Mouse (Mus musculus): ENCODE measurements at regions not wholly inside any gene's neighbourhood (a gene's known extent, or its start where the extent isn't known, plus 50 kb on each side); places are given as distances from the start of the nearest gene placed in this dataset.

- Histone ChIP-seq H3K4me1 (replicated peaks; ENCODE audit: control insufficient read depth, insufficient read depth, low read length) (no peaks in the 10 kb centered on the region), H3K9ac (ENCODE audit: low read length) (no peak overlapping the region), H3K36me3 (ENCODE audit: control insufficient read depth, insufficient read depth, low read length) (no peaks in the 10 kb centered on the region), H3K27me3 (ENCODE audit: control insufficient read depth, insufficient read depth, low read length) (no peaks in the 10 kb centered on the region), H3K27ac (ENCODE audit: low read depth, low read length) (no peak overlapping the region), H3K9me3 (ENCODE audit: control insufficient read depth, low read length) (no peaks in the 10 kb centered on the region), H3K4me2 (ENCODE audit: low read depth, low read length, severe bottlenecking) (no peak overlapping the region), H3K4me3 (ENCODE audit: low read depth, low read length) (no peak overlapping the region)
- DNase-seq (ENCODE audit: low spot score) = no peak
- no peak for ATAC-seq (replicated peaks; ENCODE audit: low FRiP score)
- 87% methylated on average over 3 of the region's 3 CpGs for whole genome bisulfite sequencing
Measured at GRCm38 (mm10) chr15:57572460-57572859, 95.0 kb upstream of the Slc22a22 start.

DNA sequence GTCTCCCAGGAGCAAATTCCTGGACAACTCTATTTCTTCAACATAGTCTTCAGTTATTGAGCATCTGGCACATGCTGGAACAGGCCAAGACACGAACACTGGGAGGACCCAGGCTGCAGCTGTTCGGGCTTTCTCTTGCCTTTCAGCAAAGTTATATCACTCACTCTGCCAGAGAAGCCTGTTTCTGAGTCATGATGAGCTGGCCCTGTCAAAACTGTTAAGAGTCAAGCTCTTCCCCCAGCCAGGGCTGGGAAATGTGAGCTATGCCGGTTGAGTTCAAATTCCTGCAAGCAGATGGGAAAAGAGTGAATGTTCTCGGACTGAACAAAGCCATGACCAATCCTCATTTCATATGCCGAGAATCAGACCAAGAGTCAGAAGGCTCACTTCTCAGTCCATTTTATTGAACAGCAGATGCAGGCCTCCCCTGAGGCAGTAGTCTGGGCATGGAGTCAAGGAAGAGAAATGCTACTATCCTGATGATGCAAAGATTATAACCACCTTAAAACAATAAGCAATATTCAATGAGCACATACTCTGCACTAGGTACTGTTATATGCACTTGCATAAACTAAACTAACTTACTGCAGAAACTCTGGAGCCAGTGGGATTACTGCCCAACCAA lies 90.7 kb upstream of the Slc22a22 start:
- no peaks in the 10 kb centered on the region for H3K9me3 ChIP-seq (ENCODE audit: control insufficient read depth, low read length)
- no peak overlapping the region for H3K4me2 ChIP-seq (ENCODE audit: low read depth, low read length, severe bottlenecking)
- H3K36me3 ChIP-seq (ENCODE audit: control insufficient read depth, insufficient read depth, low read length) = no peaks in the 10 kb centered on the region
- no peak overlapping the region for H3K27ac ChIP-seq (ENCODE audit: low read depth, low read length)
- no peaks in the 10 kb centered on the region for H3K27me3 ChIP-seq (ENCODE audit: control insufficient read depth, insufficient read depth, low read length)
- H3K4me1 ChIP-seq (replicated peaks; ENCODE audit: control insufficient read depth, insufficient read depth, low read length) = no peaks in the 10 kb centered on the region
- WGBS = 84% methylated on average over 5 of the region's 5 CpGs
- DNase-seq (ENCODE audit: low spot score) (no peak), ATAC-seq (replicated peaks; ENCODE audit: low FRiP score) (no peak)
- no peak overlapping the region for H3K9ac ChIP-seq (ENCODE audit: low read length)
- no peak overlapping the region for H3K4me3 ChIP-seq (ENCODE audit: low read depth, low read length)

- H3K9ac ChIP-seq (ENCODE audit: low read length) = no peak overlapping the region
- WGBS = 37% methylated on average over 2 of the region's 2 CpGs
- ATAC-seq (replicated peaks; ENCODE audit: low FRiP score) (no peak), DNase-seq (ENCODE audit: low spot score) (no peak)
- H3K4me3 ChIP-seq (ENCODE audit: low read depth, low read length) = no peak overlapping the region
- no peaks in the 10 kb centered on the region for H3K4me1 ChIP-seq (replicated peaks; ENCODE audit: control insufficient read depth, insufficient read depth, low read length)
- H3K4me2 ChIP-seq (ENCODE audit: low read depth, low read length, severe bottlenecking) = no peak overlapping the region
- no peaks in the 10 kb centered on the region for H3K9me3 ChIP-seq (ENCODE audit: control insufficient read depth, low read length)
- H3K27ac ChIP-seq (ENCODE audit: low read depth, low read length) = no peak overlapping the region
- H3K27me3 ChIP-seq (ENCODE audit: control insufficient read depth, insufficient read depth, low read length) = no peaks in the 10 kb centered on the region
- no peaks in the 10 kb centered on the region for H3K36me3 ChIP-seq (ENCODE audit: control insufficient read depth, insufficient read depth, low read length)
Measured at GRCm38 (mm10) chr15:57547154-57547553, 69.7 kb upstream of the Slc22a22 start.

DNA sequence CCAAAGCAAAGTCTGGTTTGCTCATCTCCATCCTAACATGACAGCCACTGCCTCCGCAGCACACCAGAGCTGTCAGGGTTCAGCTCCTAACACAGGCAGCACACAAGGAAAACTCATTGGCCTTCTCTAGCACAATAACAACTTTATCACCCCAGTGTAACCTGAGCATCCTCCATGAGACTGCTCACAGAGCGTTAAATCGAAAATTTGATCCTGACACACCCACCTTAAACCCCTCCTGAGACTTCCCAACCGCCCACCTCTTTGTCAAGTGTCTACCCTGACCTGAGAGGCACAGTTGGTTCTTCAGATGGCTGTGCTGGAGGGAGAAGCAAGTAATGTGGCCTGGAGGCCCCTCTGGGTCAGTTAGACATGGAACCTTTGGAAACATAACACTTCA lies 67.7 kb upstream of the Slc22a22 start:
- ATAC-seq (replicated peaks; ENCODE audit: low FRiP score) (no peak), DNase-seq (ENCODE audit: low spot score) (no peak)
- 78% methylated on average over 4 of the region's 4 CpGs for WGBS

DNA sequence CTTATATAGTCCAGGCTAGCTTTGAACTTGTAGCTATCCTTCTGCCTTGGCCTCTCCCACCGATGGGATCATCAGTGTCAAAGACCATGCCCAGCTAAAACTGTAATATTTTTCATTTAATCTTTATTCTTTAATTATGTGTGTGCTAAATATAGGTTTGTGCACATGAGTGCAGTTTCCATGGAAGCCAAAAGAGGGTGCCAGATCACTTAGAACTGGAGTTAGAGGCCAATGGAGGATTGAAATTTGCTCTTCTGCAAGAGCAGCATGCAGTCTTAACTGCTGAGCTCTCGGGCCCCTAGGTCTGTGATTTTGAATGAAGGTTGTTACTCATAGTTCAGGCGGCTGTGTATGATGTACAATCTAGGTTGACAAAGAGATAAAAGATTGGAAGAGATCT lies 66.6 kb upstream of the Slc22a22 start:
- H3K9me3 ChIP-seq (ENCODE audit: control insufficient read depth, low read length) = no peaks in the 10 kb centered on the region; the same call in 1 of the 2 replicates
- no peaks in the 10 kb centered on the region for H3K36me3 ChIP-seq (ENCODE audit: control insufficient read depth, insufficient read depth, low read length)
- DNase-seq (ENCODE audit: low spot score) = no peak
- 78% methylated on average over 3 of the region's 3 CpGs for WGBS
- H3K27ac ChIP-seq (ENCODE audit: low read depth, low read length) = no peak overlapping the region
- no peaks in the 10 kb centered on the region for H3K27me3 ChIP-seq (ENCODE audit: control insufficient read depth, insufficient read depth, low read length)
- no peak overlapping the region for H3K4me2 ChIP-seq (ENCODE audit: low read depth, low read length, severe bottlenecking)
- H3K4me1 ChIP-seq (replicated peaks; ENCODE audit: control insufficient read depth, insufficient read depth, low read length) = no peaks in the 10 kb centered on the region
- no peak overlapping the region for H3K4me3 ChIP-seq (ENCODE audit: low read depth, low read length)
- no peak overlapping the region for H3K9ac ChIP-seq (ENCODE audit: low read length)
- no peak for ATAC-seq (replicated peaks; ENCODE audit: low FRiP score)

More for the DNA sequence above, 67.7 kb upstream of the Slc22a22 start:
- Histone ChIP-seq H3K9ac (ENCODE audit: low read length) (no peak overlapping the region), H3K27ac (ENCODE audit: low read depth, low read length) (no peak overlapping the region), H3K4me1 (replicated peaks; ENCODE audit: control insufficient read depth, insufficient read depth, low read length) (no peaks in the 10 kb centered on the region), H3K36me3 (ENCODE audit: control insufficient read depth, insufficient read depth, low read length) (no peaks in the 10 kb centered on the region), H3K27me3 (ENCODE audit: control insufficient read depth, insufficient read depth, low read length) (no peaks in the 10 kb centered on the region), H3K4me3 (ENCODE audit: low read depth, low read length) (no peak overlapping the region), H3K9me3 (ENCODE audit: control insufficient read depth, low read length) (no peaks in the 10 kb centered on the region), H3K4me2 (ENCODE audit: low read depth, low read length, severe bottlenecking) (no peak overlapping the region)

- H3K4me3 ChIP-seq (ENCODE audit: low read depth, low read length) = no peak overlapping the region
- WGBS = 36% methylated on average over 3 of the region's 3 CpGs
- no peaks in the 10 kb centered on the region for H3K36me3 ChIP-seq (ENCODE audit: control insufficient read depth, insufficient read depth, low read length)
- no peaks in the 10 kb centered on the region; the same call in 1 of the 2 replicates for H3K9me3 ChIP-seq (ENCODE audit: control insufficient read depth, low read length)
- no peak overlapping the region for H3K27ac ChIP-seq (ENCODE audit: low read depth, low read length)
- H3K4me2 ChIP-seq (ENCODE audit: low read depth, low read length, severe bottlenecking) = no peak overlapping the region
- no peak for ATAC-seq (replicated peaks; ENCODE audit: low FRiP score)
- H3K9ac ChIP-seq (ENCODE audit: low read length) = no peak overlapping the region
- no peak for DNase-seq (ENCODE audit: low spot score)
- H3K27me3 ChIP-seq (ENCODE audit: control insufficient read depth, insufficient read depth, low read length) = no peaks in the 10 kb centered on the region
- no peaks in the 10 kb centered on the region for H3K4me1 ChIP-seq (replicated peaks; ENCODE audit: control insufficient read depth, insufficient read depth, low read length)
Measured at GRCm38 (mm10) chr15:57542630-57543029, 65.2 kb upstream of the Slc22a22 start.

- ATAC-seq (replicated peaks; ENCODE audit: low FRiP score) = no peak
- 82% methylated on average over 2 of the region's 2 CpGs for WGBS
Measured at GRCm38 (mm10) chr15:57535514-57535913, 58.1 kb upstream of the Slc22a22 start.

More at GRCm38 (mm10) chr15:57535514-57535913, 58.1 kb upstream of the Slc22a22 start:
- Histone ChIP-seq H3K27me3 (ENCODE audit: control insufficient read depth, insufficient read depth, low read length) (no peaks in the 10 kb centered on the region), H3K4me2 (ENCODE audit: low read depth, low read length, severe bottlenecking) (no peak overlapping the region), H3K27ac (ENCODE audit: low read depth, low read length) (no peak overlapping the region), H3K4me1 (replicated peaks; ENCODE audit: control insufficient read depth, insufficient read depth, low read length) (no peaks in the 10 kb centered on the region), H3K9me3 (ENCODE audit: control insufficient read depth, low read length) (no peaks in the 10 kb centered on the region; the same call in 1 of the 2 replicates), H3K9ac (ENCODE audit: low read length) (no peak overlapping the region), H3K4me3 (ENCODE audit: low read depth, low read length) (no peak overlapping the region), H3K36me3 (ENCODE audit: control insufficient read depth, insufficient read depth, low read length) (no peaks in the 10 kb centered on the region)
- no peak for DNase-seq (ENCODE audit: low spot score)
